In genomic region chr16:94327781-94328711, GRCm38 (mm10) we compare ENCODE assay signal across 8 mouse cellular contexts. TPM values are rescaled to one million over a fixed set of nuclear protein-coding genes. Genes with fewer than 3 reads are reported as not detected.
A peak's percentile ranks its signal among the peaks of the same experiment; 100 is the strongest.
DNase-seq lines count a peak whose midpoint lies in the region; ATAC-seq and TF ChIP-seq lines count a peak whose summit lies in the region.

Gene Ripply3, plus strand, starts transcription at chr16:94328420.

- peak within 1 kb of the TSS; percentile 79 for H3K9ac ChIP-seq in heart, embryonic 16.5 days (ENCODE audit: low read length)
- H3K9ac ChIP-seq in kidney, postnatal 0 days (ENCODE audit: low read depth, low read length) = peak within 1 kb of the TSS; percentile 57

- peak; percentile 71 for ATAC-seq in heart, embryonic 16.5 days (replicated peaks; ENCODE audit: extremely low read depth, insufficient read depth, low FRiP score)
- ATAC-seq in kidney, postnatal 0 days (replicated peaks; ENCODE audit: low FRiP score, low read depth) = peak; percentile 78

- no peak for TF ChIP-seq POLR2A in thymus, adult 2 months (IDR thresholded peaks at IDR 0.05; ENCODE audit: control insufficient read depth, extremely low read depth, insufficient read depth, low read length, poor library complexity)
- no peak for TF ChIP-seq POLR2A in embryonic fibroblast, embryonic 13.5 days (IDR thresholded peaks at IDR 0.05; ENCODE audit: low read depth, low read length)

- no peak within 1 kb of the TSS for H3K27ac ChIP-seq in thymus, adult 2 months (ENCODE audit: control insufficient read depth, insufficient read depth, low read length)
- H3K27ac ChIP-seq in embryonic fibroblast, embryonic 13.5 days (ENCODE audit: insufficient read depth, low read length) = no peak within 1 kb of the TSS
- peak within 1 kb of the TSS; percentile 5; the same call in 1 of the 2 replicates for H3K27ac ChIP-seq in heart, embryonic 16.5 days (ENCODE audit: low read length)
- H3K27ac ChIP-seq in kidney, postnatal 0 days = peak within 1 kb of the TSS; percentile 42; the same call in 1 of the 2 replicates

- peaks cover 12% of the 10 kb centered on the region for H3K4me1 ChIP-seq in thymus, adult 2 months (replicated peaks; ENCODE audit: control insufficient read depth, insufficient read depth, low read length)
- no peaks in the 10 kb centered on the region for H3K4me1 ChIP-seq in embryonic fibroblast, embryonic 13.5 days (ENCODE audit: control insufficient read depth, insufficient read depth, low read length)
- peaks cover 5% of the 10 kb centered on the region for H3K4me1 ChIP-seq in heart, embryonic 16.5 days (ENCODE audit: control insufficient read depth, insufficient read depth, low read length)
- H3K4me1 ChIP-seq in kidney, postnatal 0 days (replicated peaks; ENCODE audit: insufficient read depth, low read length) = 0 out of 2 replicates have a peak, but pooled peaks cover 6% of the 10 kb centered on the region

- H3K4me2 ChIP-seq in heart, embryonic 16.5 days (ENCODE audit: low read depth, low read length) = peak within 1 kb of the TSS; percentile 95
- H3K4me2 ChIP-seq in kidney, postnatal 0 days (ENCODE audit: low read length) = peak within 1 kb of the TSS; percentile 91

- peak; percentile 8 for DNase-seq in thymus, adult 2 months
- no peak for DNase-seq in thymus, adult 18-20 months
- DNase-seq in kidney, postnatal 0 days (ENCODE audit: low spot score) = peak; percentile 73
- DNase-seq in lung, postnatal 36 days = peak; percentile 89
- DNase-seq in retina, postnatal 1 day = peak; percentile 77
- no peak for DNase-seq in layer of hippocampus, postnatal 10 days (ENCODE audit: low spot score in 2 of 2)

- no peak for TF ChIP-seq CTCF in thymus, adult 2 months (IDR thresholded peaks at IDR 0.05; ENCODE audit: borderline replicate concordance, control insufficient read depth, extremely low read depth, insufficient read depth, low read length, poor library complexity)
- no peak for TF ChIP-seq CTCF in embryonic fibroblast, embryonic 13.5 days (IDR thresholded peaks at IDR 0.05; ENCODE audit: borderline replicate concordance, insufficient read depth, low read length)
- no peak for TF ChIP-seq CTCF in kidney, postnatal 0 days (IDR thresholded peaks at IDR 0.05; ENCODE audit: low read depth)

- H3K4me3 ChIP-seq in thymus, adult 2 months (ENCODE audit: control insufficient read depth, insufficient read depth, low read length) = peak within 1 kb of the TSS; percentile 31
- peak within 1 kb of the TSS; percentile 30 for H3K4me3 ChIP-seq in embryonic fibroblast, embryonic 13.5 days (ENCODE audit: insufficient read depth, low read length)
- peak within 1 kb of the TSS; percentile 74 for H3K4me3 ChIP-seq in heart, embryonic 16.5 days (ENCODE audit: low read length)
- peak within 1 kb of the TSS; percentile 57 for H3K4me3 ChIP-seq in kidney, postnatal 0 days (replicated peaks; ENCODE audit: low read depth, low read length)

- H3K27me3 ChIP-seq in thymus, adult 2 months (ENCODE audit: control insufficient read depth, insufficient read depth, low read length) = peaks cover 22% of the 10 kb centered on the region
- no peaks in the 10 kb centered on the region; the same call in 1 of the 2 replicates for H3K27me3 ChIP-seq in heart, embryonic 16.5 days (ENCODE audit: control insufficient read depth, insufficient read depth, low read length)
- no peaks in the 10 kb centered on the region for H3K27me3 ChIP-seq in kidney, postnatal 0 days (ENCODE audit: insufficient read depth, low read length)

- WGBS in thymus, adult 2 months = 5% methylated on average over 63 of the region's 63 CpGs
- WGBS in heart, embryonic 16.5 days = 1% methylated on average over 63 of the region's 63 CpGs
- WGBS in kidney, postnatal 0 days = under 1% methylated on average over 57 of the region's 63 CpGs

- H3K36me3 ChIP-seq in thymus, adult 2 months (ENCODE audit: control insufficient read depth, insufficient read depth, low read length) = no peaks in the 10 kb centered on the region
- H3K36me3 ChIP-seq in heart, embryonic 16.5 days (ENCODE audit: control insufficient read depth, insufficient read depth) = no peaks in the 10 kb centered on the region
- H3K36me3 ChIP-seq in kidney, postnatal 0 days (ENCODE audit: insufficient read depth, low read length) = no peaks in the 10 kb centered on the region

- no peaks in the 10 kb centered on the region for H3K9me3 ChIP-seq in heart, embryonic 16.5 days (replicated peaks; ENCODE audit: control insufficient read depth, low read length)
- no peaks in the 10 kb centered on the region for H3K9me3 ChIP-seq in kidney, postnatal 0 days (replicated peaks; ENCODE audit: low read length)

RNA-seq across cellular contexts. Expression of gene Ripply3, which starts in this region (rescaled TPM):
- 1.3 and 1.6 TPM in 2 replicates for polyA plus RNA-seq in thymus, adult 2 months (2012; rRNA removed)
- 0.46 TPM in 1 of 2 replicates, not detected in the other for polyA plus RNA-seq in embryonic fibroblast, embryonic 13.5 days (2011; ENCODE audit: insufficient read length, low read depth, missing spikeins)
- polyA plus RNA-seq in heart, embryonic 16.5 days (2015; fragmentation: Nextera tagmentation; extraction: Ambion mirVana) = 4.9 TPM in 2 replicates
- 14.0 and 14.9 TPM in 2 replicates for polyA plus RNA-seq in kidney, postnatal 0 days (2015; fragmentation: Nextera tagmentation; extraction: Ambion mirVana)
- under 1 TPM; 0.32 to 0.42 TPM for total RNA-seq in layer of hippocampus, postnatal 10 days (2021)

Comparison
In these comparisons a context has a peak if more than half of its experiments do, and no peak if none do; other contexts are left out.
1. DNase-seq: peak in thymus, adult 2 months (single experiment), kidney, postnatal 0 days (single experiment), lung, postnatal 36 days (single experiment) and retina, postnatal 1 day (single experiment); none in thymus, adult 18-20 months (0 of 2) and layer of hippocampus, postnatal 10 days (0 of 2).
2. H3K27ac ChIP-seq: peak in heart, embryonic 16.5 days (single experiment) and kidney, postnatal 0 days (single experiment); none in thymus, adult 2 months (single experiment) and embryonic fibroblast, embryonic 13.5 days (single experiment).
3. Peak in every context shown above with its lines, with median percentiles within 50 percentile points of each other: H3K4me3 ChIP-seq.